8 mouse cellular contexts compared by ENCODE assay signal in the genomic region with DNA sequence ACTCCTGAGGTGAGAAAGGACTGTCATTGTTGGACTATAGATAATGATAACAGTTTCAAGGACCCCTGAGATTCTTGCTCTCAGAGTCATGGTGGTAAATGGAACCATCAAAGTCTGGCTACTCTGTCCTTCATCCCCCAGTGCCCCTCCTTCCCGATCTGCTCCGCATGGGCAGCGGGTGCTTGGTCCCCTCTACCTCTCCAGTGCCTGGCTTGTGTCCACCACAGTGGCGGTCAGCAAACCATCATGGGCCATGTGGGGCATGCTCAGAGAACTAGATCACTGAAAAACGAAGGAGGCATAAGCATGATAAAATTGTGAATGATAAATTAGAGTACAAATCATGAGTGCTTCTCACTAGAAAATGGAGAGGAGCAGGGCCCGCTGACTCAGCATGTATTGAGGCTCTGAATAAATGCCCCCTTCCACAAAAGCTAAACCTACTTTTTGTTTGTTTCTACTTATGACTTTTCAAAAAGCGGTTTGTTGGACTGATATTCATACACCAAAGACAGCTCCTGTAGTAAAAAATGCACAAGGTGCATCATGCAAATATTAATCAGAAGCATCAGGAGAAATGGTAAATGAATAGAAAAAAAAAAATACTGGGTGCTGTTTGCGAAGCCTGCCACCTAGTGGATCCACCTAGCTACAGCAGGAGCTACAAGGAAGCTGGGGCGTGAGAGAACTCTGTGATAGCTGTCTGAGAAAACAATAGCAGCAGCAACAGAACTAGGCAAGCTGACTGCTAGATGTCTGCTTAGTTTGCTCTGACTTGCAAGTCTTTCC. TPM values are rescaled to one million over a fixed set of nuclear protein-coding genes. Genes with fewer than 3 reads are reported as not detected.
DNase-seq lines count a peak whose midpoint lies in the region; ATAC-seq lines count a peak whose summit lies in the region.

No protein-coding gene starts in this region.

- peak; percentile 49 for ATAC-seq in forebrain, embryonic 11.5 days (replicated peaks; ENCODE audit: low FRiP score)

- no peak overlapping the region for H3K4me2 ChIP-seq in forebrain, embryonic 11.5 days (ENCODE audit: low read depth, low read length, severe bottlenecking)

- peak; percentile 28 to 47 for DNase-seq in cerebellum, adult 18-20 months
- no peak for DNase-seq in cerebellum, adult 11-12 months
- DNase-seq in A20 (ENCODE audit: low read depth, low spot score) = peak; percentile 78
- peak; percentile 85 for DNase-seq in brain, adult 2 months (ENCODE audit: low read depth, low spot score)
- peak; percentile 63 for DNase-seq in forebrain, embryonic 11.5 days (ENCODE audit: low spot score)
- peak; percentile 79 for DNase-seq in kidney, postnatal 10 days
- DNase-seq in lung, adult 18-20 months = peak; percentile 36 to 50
- DNase-seq in right cerebral cortex, postnatal 25 days = peak; percentile 48

- no peaks in the 10 kb centered on the region for H3K27me3 ChIP-seq in forebrain, embryonic 11.5 days (ENCODE audit: control insufficient read depth, insufficient read depth, low read length)

- WGBS in forebrain, embryonic 11.5 days = 68% methylated on average over 9 of the region's 9 CpGs

- H3K9ac ChIP-seq in forebrain, embryonic 11.5 days (ENCODE audit: low read length) = no peak overlapping the region

- H3K4me3 ChIP-seq in forebrain, embryonic 11.5 days (ENCODE audit: low read depth, low read length) = no peak overlapping the region

- no peak overlapping the region for H3K27ac ChIP-seq in forebrain, embryonic 11.5 days (ENCODE audit: low read depth, low read length)

- no peaks in the 10 kb centered on the region for H3K9me3 ChIP-seq in forebrain, embryonic 11.5 days (ENCODE audit: control insufficient read depth, low read length)

- H3K4me1 ChIP-seq in forebrain, embryonic 11.5 days (replicated peaks; ENCODE audit: control insufficient read depth, insufficient read depth, low read length) = no peaks in the 10 kb centered on the region

- no peaks in the 10 kb centered on the region; the same call in 1 of the 2 replicates for H3K36me3 ChIP-seq in forebrain, embryonic 11.5 days (ENCODE audit: control insufficient read depth, insufficient read depth, low read length)

RNA-seq across cellular contexts. Expression of gene Cd180, which starts 51.3 kb away (rescaled TPM):
- polyA plus RNA-seq in forebrain, embryonic 11.5 days (2014; fragmentation: Nextera tagmentation; extraction: Ambion mirVana) = 0.41 and 0.60 TPM in 2 replicates
